Mouse (Mus musculus) myocyte (in vitro differentiated cells): ENCODE data around the gene Jmjd1c. TPM values are rescaled to one million over a fixed set of nuclear protein-coding genes. Genes with fewer than 3 reads are reported as not detected.

Experiments used
- H3K27me3 ChIP-seq: one replicate; pipeline ENCODE4 v1.6.1; 2011; ENCODE audit not compliant: control insufficient read depth, insufficient read depth, insufficient read length
- H3K36me3 ChIP-seq: one replicate; pipeline ENCODE4 v1.6.1; 2011; ENCODE audit not compliant: control insufficient read depth, insufficient read depth
- H3K4me2 ChIP-seq: one replicate; pipeline ENCODE4 v1.6.1; 2011; ENCODE audit warnings: low read depth, control low read depth
- H3K4me3 ChIP-seq: one replicate; pipeline ENCODE4 v1.5.1; 2011; ENCODE audit warnings: mild to moderate bottlenecking, control low read depth, moderate library complexity
- H3K79me2 ChIP-seq: one replicate; pipeline ENCODE4 v1.6.1; 2011; ENCODE audit not compliant: control insufficient read depth, insufficient read depth
- H3ac ChIP-seq: one replicate; pipeline ENCODE4 v1.6.1; 2011; ENCODE audit not compliant: control insufficient read depth, insufficient read length
- CEBPB ChIP-seq: IDR thresholded peaks from 2 replicates; pipeline ENCODE4 v1.6.1; 2011; ENCODE audit warnings: mild to moderate bottlenecking, moderate library complexity; ENCODE audit not compliant: poor library complexity, insufficient read depth, severe bottlenecking
- E2F4 ChIP-seq: IDR thresholded peaks from one replicate; pipeline ENCODE4 v1.6.1; 2011; ENCODE audit warnings: mild to moderate bottlenecking, control low read depth, moderate library complexity; ENCODE audit not compliant: insufficient read depth
- MAX ChIP-seq: IDR thresholded peaks from one replicate; pipeline ENCODE4 v1.6.1; 2011; ENCODE audit warnings: low read depth, mild to moderate bottlenecking, control low read depth
- MYOD1 ChIP-seq, 3 experiments: IDR thresholded peaks; one replicate each; pipeline ENCODE4 v1.6.1; 2011; ENCODE audit warnings: control low read depth in 2 of 3, low read depth in 2 of 3, mild to moderate bottlenecking in 2 of 3, moderate library complexity in 1 of 3; ENCODE audit not compliant: insufficient read length in 2 of 3, control insufficient read depth in 1 of 3
- MYOG ChIP-seq, 3 experiments: IDR thresholded peaks; one replicate each; pipeline ENCODE4 v1.6.1; 2011; ENCODE audit warnings: control low read depth in 2 of 3, low read depth in 2 of 3, mild to moderate bottlenecking in 2 of 3; ENCODE audit not compliant: insufficient read length in 2 of 3, control insufficient read depth in 1 of 3, insufficient read depth in 1 of 3
- POLR2A ChIP-seq: IDR thresholded peaks from one replicate; pipeline ENCODE4 v1.6.1; 2011; ENCODE audit warnings: low read depth, mild to moderate bottlenecking, control low read depth, moderate library complexity; ENCODE audit not compliant: insufficient read length
- POLR2AphosphoS2 ChIP-seq: IDR thresholded peaks from one replicate; pipeline ENCODE4 v1.6.1; 2011; ENCODE audit warnings: low read depth, control low read depth; ENCODE audit not compliant: insufficient read length
- REST ChIP-seq: IDR thresholded peaks from one replicate; pipeline ENCODE4 v1.6.1; 2011; ENCODE audit warnings: mild to moderate bottlenecking, control low read depth, moderate library complexity; ENCODE audit not compliant: insufficient read depth, insufficient read length
- SRF ChIP-seq: IDR thresholded peaks from one replicate; pipeline ENCODE4 v1.6.1; 2011; ENCODE audit warnings: low read depth; ENCODE audit not compliant: control insufficient read depth, insufficient read length
- TCF12 ChIP-seq: IDR thresholded peaks from one replicate; pipeline ENCODE4 v1.6.1; 2011; ENCODE audit warnings: mild to moderate bottlenecking, control low read depth; ENCODE audit not compliant: poor library complexity, insufficient read depth, severe bottlenecking
- TCF3 ChIP-seq: IDR thresholded peaks from one replicate; pipeline ENCODE4 v1.6.1; 2011; ENCODE audit warnings: low read depth, control low read depth; ENCODE audit not compliant: insufficient read length
- USF1 ChIP-seq: IDR thresholded peaks from one replicate; pipeline ENCODE4 v1.6.1; 2011; ENCODE audit warnings: low read depth, mild to moderate bottlenecking, control low read depth, moderate library complexity
- polyA plus RNA-seq: library from polyadenylated mRNA; unstranded; fragments of >200 nt; fragmentation: generic; extraction: Trizol; gene quantifications from one replicate; pipeline ENCODE4 v1.2.1, GENCODE M21; 2012; ENCODE audit warnings: missing spikeins

The Jmjd1c gene
- polyA plus RNA-seq, 1 experiment, result 5.6 TPM

- Histone ChIP-seq H3K4me3 (no peak overlapping the region), H3K27me3 (no peaks in the 10 kb centered on the region), H3K36me3 (no peaks in the 10 kb centered on the region), H3K4me2 (peak overlapping the region; percentile 91), H3ac (no peak overlapping the region), H3K79me2 (no peaks in the 10 kb centered on the region)
- TF ChIP-seq MYOD1 (IDR thresholded peaks at IDR 0.05; ENCODE audit: control insufficient read depth in 1 of 3, insufficient read length in 2 of 3, low read depth in 2 of 3), result no peak
- TF ChIP-seq TCF12, result no peak
- no peak for TF ChIP-seq MAX
- TF ChIP-seq MYOG (IDR thresholded peaks at IDR 0.05; ENCODE audit: control insufficient read depth in 1 of 3, insufficient read depth in 1 of 3, insufficient read length in 2 of 3, low read depth in 2 of 3), result no peak
- no peak for TF ChIP-seq SRF
- no peak for TF ChIP-seq CEBPB
- TF ChIP-seq POLR2A, result no peak
- TF ChIP-seq USF1, result no peak
- no peak for TF ChIP-seq POLR2AphosphoS2
Measured at GRCm38 (mm10) chr10:67299285-67299684, 203.4 kb downstream of the Jmjd1c start.

GRCm38 (mm10) chr10:67301046-67301445 is 205.1 kb downstream of the Jmjd1c start:
- Histone ChIP-seq H3ac (no peak overlapping the region), H3K4me3 (no peak overlapping the region), H3K79me2 (no peaks in the 10 kb centered on the region), H3K27me3 (no peaks in the 10 kb centered on the region), H3K4me2 (no peak overlapping the region), H3K36me3 (no peaks in the 10 kb centered on the region)
- TF ChIP-seq POLR2A, result no peak
- TF ChIP-seq USF1, result no peak
- no peak for TF ChIP-seq MYOD1 (IDR thresholded peaks at IDR 0.05; ENCODE audit: control insufficient read depth in 1 of 3, insufficient read length in 2 of 3, low read depth in 2 of 3)
- no peak for TF ChIP-seq POLR2AphosphoS2
- TF ChIP-seq REST, result no peak
- no peak for TF ChIP-seq SRF
- no peak for TF ChIP-seq CEBPB
- TF ChIP-seq MAX, result no peak
- no peak for TF ChIP-seq MYOG (IDR thresholded peaks at IDR 0.05; ENCODE audit: control insufficient read depth in 1 of 3, insufficient read depth in 1 of 3, insufficient read length in 2 of 3, low read depth in 2 of 3)
- TF ChIP-seq TCF3, result no peak
- TF ChIP-seq TCF12, result no peak
- no peak for TF ChIP-seq E2F4

- no peaks in the 10 kb centered on the region for H3K79me2 ChIP-seq
- H3K4me2 ChIP-seq, result no peak overlapping the region
- no peaks in the 10 kb centered on the region for H3K36me3 ChIP-seq
- no peak overlapping the region for H3ac ChIP-seq
- TF ChIP-seq MYOD1 (IDR thresholded peaks at IDR 0.05; ENCODE audit: control insufficient read depth in 1 of 3, insufficient read length in 2 of 3, low read depth in 2 of 3) (no peak), REST (no peak), E2F4 (no peak), MYOG (IDR thresholded peaks at IDR 0.05; ENCODE audit: control insufficient read depth in 1 of 3, insufficient read depth in 1 of 3, insufficient read length in 2 of 3, low read depth in 2 of 3) (no peak)
- no peaks in the 10 kb centered on the region for H3K27me3 ChIP-seq
- no peak overlapping the region for H3K4me3 ChIP-seq
Measured at GRCm38 (mm10) chr10:67302340-67302739, 206.4 kb downstream of the Jmjd1c start.

Other genes starting within 250 kb of the Jmjd1c start
- gene Reep3, start 820 bp downstream of the Jmjd1c start, polyA plus RNA-seq, result 13.0 TPM
- 16.8 TPM for gene Nrbf2, start 189.2 kb downstream of the Jmjd1c start, polyA plus RNA-seq